Mouse (Mus musculus): ENCODE results near the gene Tmem91.

GRCm38 (mm10) chr7:25628323-25628620, 46.7 kb downstream of the Tmem91 start:
- no peak for TF ChIP-seq HCFC1 (IDR thresholded peaks at IDR 0.05; ENCODE audit: borderline replicate concordance, insufficient read depth, low read length)
- TF ChIP-seq ZNF384 (IDR thresholded peaks at IDR 0.05; ENCODE audit: low read depth, low read length): no peak
- TF ChIP-seq ZC3H11A (IDR thresholded peaks at IDR 0.05; ENCODE audit: borderline replicate concordance, low read depth, low read length): no peak
- TF ChIP-seq MAFK (IDR thresholded peaks at IDR 0.05; ENCODE audit: insufficient read depth, low read depth, low read length): no peak

Measured in ES-E14 (cell line).